Mouse (Mus musculus): ENCODE results near the gene Pygm. TPM values are rescaled to one million over a fixed set of nuclear protein-coding genes. Genes with fewer than 3 reads are reported as not detected.

The Pygm gene
- polyA plus RNA-seq, 1 experiment from 2014 or later = 4.7 TPM

DNA sequence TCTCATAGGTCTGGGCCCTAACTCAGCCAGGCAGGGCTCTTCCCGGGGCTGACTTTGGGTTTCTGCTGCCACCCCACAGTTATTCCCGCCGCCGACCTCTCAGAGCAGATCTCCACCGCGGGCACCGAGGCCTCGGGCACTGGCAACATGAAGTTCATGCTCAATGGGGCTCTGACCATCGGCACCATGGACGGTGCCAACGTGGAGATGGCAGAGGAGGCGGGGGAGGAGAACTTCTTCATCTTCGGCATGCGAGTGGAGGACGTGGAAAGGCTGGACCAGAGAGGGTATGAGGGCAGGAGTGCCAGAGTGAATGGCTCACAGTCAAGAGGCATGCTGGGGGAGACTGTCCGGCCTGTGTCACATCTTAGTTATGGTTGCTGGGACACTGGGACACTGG lies 9.4 kb downstream of the Pygm start:
- Histone ChIP-seq H3K36me3 (no peaks in the 10 kb centered on the region), H3K9ac (no peak overlapping the region), H3K27ac (no peak overlapping the region), H3K27me3 (replicated peaks) (peaks cover 7% of the 10 kb centered on the region; the same call in 1 of the 2 replicates), H3K9me3 (no peaks in the 10 kb centered on the region), H3K4me2 (replicated peaks) (no peak overlapping the region), H3K4me1 (peaks cover 14% of the 10 kb centered on the region), H3K4me3 (no peak overlapping the region)
- 90% methylated on average over 16 of the region's 16 CpGs for WGBS
- no peak for ATAC-seq (ENCODE audit: low FRiP score, low read depth)

DNA sequence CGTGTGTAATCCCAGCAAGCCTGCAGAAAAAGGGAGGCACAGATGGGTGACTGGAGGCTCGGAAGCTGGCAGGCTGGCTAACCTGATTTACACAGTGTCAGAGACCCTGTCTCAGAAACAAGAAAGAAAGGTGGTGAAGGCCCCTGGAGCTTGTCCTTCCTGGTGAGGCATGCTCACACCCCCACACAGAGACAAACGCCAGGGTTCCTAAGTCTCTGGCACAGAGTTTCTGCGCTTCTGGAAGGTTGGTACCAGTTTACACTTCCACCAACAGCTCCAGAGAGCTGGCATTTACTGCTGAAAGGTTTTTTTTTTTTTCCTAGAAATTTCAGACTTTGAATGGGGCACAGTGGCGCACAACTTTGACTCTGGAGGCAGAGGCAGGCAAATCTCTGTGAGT lies 12.0 kb downstream of the Pygm start:
- ATAC-seq (ENCODE audit: low FRiP score, low read depth) = no peak
- 88% methylated on average over 5 of the region's 5 CpGs for WGBS
- H3K9ac ChIP-seq = no peak overlapping the region
- no peak overlapping the region for H3K4me2 ChIP-seq (replicated peaks)
- H3K27me3 ChIP-seq (replicated peaks) = peaks cover 19% of the 10 kb centered on the region
- H3K36me3 ChIP-seq = no peaks in the 10 kb centered on the region
- no peaks in the 10 kb centered on the region for H3K9me3 ChIP-seq
- H3K4me1 ChIP-seq = peaks cover 31% of the 10 kb centered on the region
- no peak overlapping the region for H3K27ac ChIP-seq
- H3K4me3 ChIP-seq = no peak overlapping the region

GRCm38 (mm10) chr19:6397582-6398249 lies 13.5 kb downstream of the Pygm start:
- 85% methylated on average over 22 of the region's 22 CpGs for WGBS
- no peak overlapping the region for H3K9ac ChIP-seq
- peaks cover 41% of the 10 kb centered on the region for H3K4me1 ChIP-seq
- H3K36me3 ChIP-seq = no peaks in the 10 kb centered on the region
- peak overlapping the region; percentile 100 for H3K4me2 ChIP-seq (replicated peaks)
- H3K27ac ChIP-seq = no peak overlapping the region
- peaks cover 32% of the 10 kb centered on the region for H3K27me3 ChIP-seq (replicated peaks)
- ATAC-seq (ENCODE audit: low FRiP score, low read depth) = no peak
- no peak overlapping the region for H3K4me3 ChIP-seq
- H3K9me3 ChIP-seq = no peaks in the 10 kb centered on the region

GRCm38 (mm10) chr19:6398447-6399284 lies 14.5 kb downstream of the Pygm start:
- H3K4me2 ChIP-seq (replicated peaks) = peak overlapping the region; percentile 100
- 0 out of 2 replicates have a peak overlapping the region, but pooled peaks have one; percentile 37 for H3K27ac ChIP-seq
- peak overlapping the region; percentile 57 for H3K4me3 ChIP-seq
- no peaks in the 10 kb centered on the region for H3K9me3 ChIP-seq
- WGBS = under 1% methylated on average over 39 of the region's 39 CpGs
- H3K4me1 ChIP-seq = peaks cover 41% of the 10 kb centered on the region
- H3K36me3 ChIP-seq = no peaks in the 10 kb centered on the region
- peaks cover 39% of the 10 kb centered on the region for H3K27me3 ChIP-seq (replicated peaks)
- H3K9ac ChIP-seq = peak overlapping the region; percentile 69
- peak; percentile 46 for ATAC-seq (ENCODE audit: low FRiP score, low read depth)

- peaks cover 39% of the 10 kb centered on the region for H3K27me3 ChIP-seq (replicated peaks)
- 1% methylated on average over 83 of the region's 87 CpGs for WGBS
- peak within 1 kb of the TSS; percentile 100 for H3K4me2 ChIP-seq (replicated peaks)
- peak within 1 kb of the TSS; percentile 37; the same call in 1 of the 2 replicates for H3K27ac ChIP-seq
- H3K4me3 ChIP-seq = peak within 1 kb of the TSS; percentile 57
- ATAC-seq (ENCODE audit: low FRiP score, low read depth) = peak; percentile 17; the same call in 1 of the 2 replicates
- no peaks in the 10 kb centered on the region for H3K36me3 ChIP-seq
- H3K9ac ChIP-seq = peak within 1 kb of the TSS; percentile 69
- no peaks in the 10 kb centered on the region for H3K9me3 ChIP-seq
- H3K4me1 ChIP-seq = peaks cover 41% of the 10 kb centered on the region
Measured at GRCm38 (mm10) chr19:6399285-6400095, 15.3 kb downstream of the Pygm start, which contains the start of gene Rasgrp2. Rasgrp2 (plus strand) TSS chr19:6399340.

GRCm38 (mm10) chr19:6400096-6401086 lies 16.2 kb downstream of the Pygm start:
- peak overlapping the region; percentile 57 for H3K4me3 ChIP-seq
- no peaks in the 10 kb centered on the region for H3K9me3 ChIP-seq
- H3K27me3 ChIP-seq (replicated peaks) = peaks cover 39% of the 10 kb centered on the region
- peak overlapping the region; percentile 69 for H3K9ac ChIP-seq
- no peak overlapping the region for H3K27ac ChIP-seq
- no peak for ATAC-seq (ENCODE audit: low FRiP score, low read depth)
- WGBS = 2% methylated on average over 29 of the region's 29 CpGs
- peak overlapping the region; percentile 100 for H3K4me2 ChIP-seq (replicated peaks)
- no peaks in the 10 kb centered on the region for H3K36me3 ChIP-seq
- H3K4me1 ChIP-seq = peaks cover 41% of the 10 kb centered on the region

GRCm38 (mm10) chr19:6401131-6401815 lies 17.1 kb downstream of the Pygm start:
- no peak overlapping the region for H3K9ac ChIP-seq

GRCm38 (mm10) chr19:6401951-6402350 lies 17.8 kb downstream of the Pygm start:
- no peak overlapping the region for H3K27ac ChIP-seq
- H3K4me2 ChIP-seq (replicated peaks) = peak overlapping the region; percentile 100
- ATAC-seq (ENCODE audit: low FRiP score, low read depth) = no peak
- WGBS = 12% methylated on average over 9 of the region's 9 CpGs
- H3K4me1 ChIP-seq = peaks cover 41% of the 10 kb centered on the region
- H3K4me3 ChIP-seq = peak overlapping the region; percentile 30; the same call in 1 of the 2 replicates
- H3K9ac ChIP-seq = no peak overlapping the region
- peaks cover 39% of the 10 kb centered on the region for H3K27me3 ChIP-seq (replicated peaks)
- H3K9me3 ChIP-seq = no peaks in the 10 kb centered on the region
- no peaks in the 10 kb centered on the region for H3K36me3 ChIP-seq

More at GRCm38 (mm10) chr19:6401131-6401815, 17.1 kb downstream of the Pygm start:
- under 1% methylated on average over 32 of the region's 32 CpGs for WGBS
- peaks cover 41% of the 10 kb centered on the region for H3K4me1 ChIP-seq
- no peaks in the 10 kb centered on the region for H3K9me3 ChIP-seq
- H3K27ac ChIP-seq = no peak overlapping the region
- H3K36me3 ChIP-seq = no peaks in the 10 kb centered on the region
- peak; percentile 3; the same call in 1 of the 2 replicates for ATAC-seq (ENCODE audit: low FRiP score, low read depth)
- peak overlapping the region; percentile 30 for H3K4me3 ChIP-seq
- peak overlapping the region; percentile 100 for H3K4me2 ChIP-seq (replicated peaks)
- H3K27me3 ChIP-seq (replicated peaks) = peaks cover 39% of the 10 kb centered on the region

DNA sequence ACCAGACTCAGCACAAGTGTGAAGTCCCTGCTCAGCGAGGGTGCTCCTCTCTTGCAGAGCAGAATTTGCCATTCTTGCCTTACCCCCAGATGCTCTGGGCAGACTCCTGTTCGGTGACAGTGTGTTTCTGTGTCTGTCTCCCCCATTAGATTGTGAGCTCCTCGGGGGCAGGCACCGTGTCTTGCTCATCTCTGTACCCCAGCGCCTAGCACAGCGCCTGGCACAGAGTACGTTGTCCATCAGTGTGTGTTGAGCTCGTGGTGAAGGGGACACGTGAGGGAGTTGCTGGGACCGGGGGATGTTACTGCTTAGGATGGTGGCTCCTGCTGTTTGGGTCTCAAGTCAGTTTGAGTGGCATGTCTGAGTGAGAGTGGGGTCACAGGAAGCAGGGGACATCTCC lies 19.7 kb downstream of the Pygm start:
- H3K4me1 ChIP-seq = peaks cover 34% of the 10 kb centered on the region
- H3K4me3 ChIP-seq = no peak overlapping the region
- H3K9ac ChIP-seq = peak overlapping the region; percentile 2; the same call in 1 of the 2 replicates
- H3K27ac ChIP-seq = no peak overlapping the region
- WGBS = 86% methylated on average over 10 of the region's 10 CpGs
- no peak for ATAC-seq (ENCODE audit: low FRiP score, low read depth)
- no peaks in the 10 kb centered on the region for H3K9me3 ChIP-seq
- peaks cover 32% of the 10 kb centered on the region for H3K27me3 ChIP-seq (replicated peaks)
- no peak overlapping the region for H3K4me2 ChIP-seq (replicated peaks)
- H3K36me3 ChIP-seq = no peaks in the 10 kb centered on the region

GRCm38 (mm10) chr19:6405433-6405832 lies 21.2 kb downstream of the Pygm start:
- peaks cover 28% of the 10 kb centered on the region for H3K27me3 ChIP-seq (replicated peaks)
- H3K4me2 ChIP-seq (replicated peaks) = no peak overlapping the region
- peaks cover 19% of the 10 kb centered on the region for H3K4me1 ChIP-seq
- no peaks in the 10 kb centered on the region for H3K36me3 ChIP-seq
- ATAC-seq (ENCODE audit: low FRiP score, low read depth) = no peak
- H3K9me3 ChIP-seq = no peaks in the 10 kb centered on the region
- no peak overlapping the region for H3K9ac ChIP-seq
- no peak overlapping the region for H3K4me3 ChIP-seq
- H3K27ac ChIP-seq = no peak overlapping the region
- 74% methylated on average over 10 of the region's 10 CpGs for WGBS

All from neural tube, embryonic 12.5 days (tissue).